Mouse (Mus musculus): ENCODE results near the gene Trpt1. TPM values are rescaled to one million over a fixed set of nuclear protein-coding genes. Genes with fewer than 3 reads are reported as not detected.
A peak's percentile ranks its signal among the peaks of the same experiment; 100 is the strongest.

Trpt1 gene
- polyA plus RNA-seq, 1 experiment from 2014 or later, result 2.9 TPM

DNA sequence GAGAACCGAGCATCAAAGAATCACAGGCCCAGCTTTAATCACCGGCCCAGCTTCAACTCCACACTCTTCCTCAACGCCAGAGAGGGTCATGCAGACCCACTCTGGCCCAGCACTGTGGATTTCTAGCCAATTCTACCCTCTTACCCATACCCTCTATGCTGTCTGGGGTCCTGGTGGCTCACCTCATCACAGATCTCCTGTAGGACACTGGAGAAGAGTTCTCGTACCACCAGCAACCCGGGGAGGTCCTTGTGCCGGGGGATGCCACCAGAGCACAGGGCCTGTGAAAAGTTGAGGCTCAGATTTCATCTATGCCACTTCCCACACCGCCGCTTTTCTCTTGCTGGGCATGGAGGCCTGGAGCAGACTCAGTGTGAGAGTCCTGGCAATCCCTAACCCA, 1.4 kb upstream of the Trpt1 start:
- 91% methylated on average over 8 of the region's 8 CpGs for WGBS (ENCODE audit: insufficient replicate concordance)
- H3K4me2 ChIP-seq (ENCODE audit: low read depth, low read length), result peak overlapping the region; percentile 95; the same call in 1 of the 2 replicates
- no peak overlapping the region for H3K4me3 ChIP-seq (ENCODE audit: low read depth, low read length)
- ATAC-seq (no peak), DNase-seq (no peak)
- peaks cover 15% of the 10 kb centered on the region for H3K36me3 ChIP-seq (replicated peaks; ENCODE audit: insufficient read depth, low read length)
- no peaks in the 10 kb centered on the region for H3K27me3 ChIP-seq (ENCODE audit: insufficient read depth, low read length)
- TF ChIP-seq EP300 (IDR thresholded peaks at IDR 0.05; ENCODE audit: low read depth), result no peak
- no peak for TF ChIP-seq CTCF (IDR thresholded peaks at IDR 0.05; ENCODE audit: low read depth)
- no peak overlapping the region for H3K9ac ChIP-seq (replicated peaks)
- H3K27ac ChIP-seq (ENCODE audit: low read depth), result no peak overlapping the region
- H3K9me3 ChIP-seq (ENCODE audit: low read length), result no peaks in the 10 kb centered on the region
- peaks cover 34% of the 10 kb centered on the region for H3K4me1 ChIP-seq (ENCODE audit: insufficient read depth)

DNA sequence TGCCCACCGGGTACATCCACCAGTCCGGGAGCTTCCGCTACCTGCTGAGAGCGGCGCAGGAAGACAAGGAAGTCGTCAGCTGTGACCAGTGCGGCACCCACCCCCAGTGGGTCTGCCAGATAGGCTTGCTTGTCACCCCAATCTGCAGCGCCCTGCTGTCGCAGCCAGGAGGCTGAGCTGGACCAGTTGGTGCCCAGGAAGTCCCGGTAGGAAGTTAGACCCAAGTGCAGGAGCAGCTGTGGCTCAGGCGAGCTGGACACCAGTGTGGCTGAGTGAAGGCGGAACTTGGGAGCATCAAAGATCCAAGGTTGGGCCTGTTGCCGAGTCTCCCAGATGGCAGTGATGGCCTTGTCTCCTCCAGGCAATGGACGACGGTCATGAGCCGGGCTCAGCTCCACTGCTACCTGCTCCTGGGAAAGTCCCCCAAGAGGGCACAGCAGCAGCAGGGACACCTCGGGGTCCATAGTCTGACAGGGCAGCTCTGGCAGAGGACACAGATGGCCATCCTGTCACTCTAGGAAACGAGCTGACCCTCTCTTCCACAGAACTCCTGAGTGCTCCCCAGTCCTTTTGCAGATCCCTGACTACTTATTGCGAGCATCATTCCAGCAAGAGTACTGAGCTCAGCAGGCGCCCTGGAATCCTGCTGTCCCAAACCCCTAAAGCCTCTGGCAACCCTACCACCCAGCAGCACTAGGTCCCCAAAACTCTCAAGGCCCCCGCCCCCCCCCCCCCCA, 508 bp upstream of the Trpt1 start:
- no peak for DNase-seq
- TF ChIP-seq EP300 (IDR thresholded peaks at IDR 0.05; ENCODE audit: low read depth) (no peak), CTCF (IDR thresholded peaks at IDR 0.05; ENCODE audit: low read depth) (peak; percentile 26; the same call in 1 of the 2 replicates)
- WGBS (ENCODE audit: insufficient replicate concordance), result 49% methylated on average over 20 of the region's 21 CpGs

DNA sequence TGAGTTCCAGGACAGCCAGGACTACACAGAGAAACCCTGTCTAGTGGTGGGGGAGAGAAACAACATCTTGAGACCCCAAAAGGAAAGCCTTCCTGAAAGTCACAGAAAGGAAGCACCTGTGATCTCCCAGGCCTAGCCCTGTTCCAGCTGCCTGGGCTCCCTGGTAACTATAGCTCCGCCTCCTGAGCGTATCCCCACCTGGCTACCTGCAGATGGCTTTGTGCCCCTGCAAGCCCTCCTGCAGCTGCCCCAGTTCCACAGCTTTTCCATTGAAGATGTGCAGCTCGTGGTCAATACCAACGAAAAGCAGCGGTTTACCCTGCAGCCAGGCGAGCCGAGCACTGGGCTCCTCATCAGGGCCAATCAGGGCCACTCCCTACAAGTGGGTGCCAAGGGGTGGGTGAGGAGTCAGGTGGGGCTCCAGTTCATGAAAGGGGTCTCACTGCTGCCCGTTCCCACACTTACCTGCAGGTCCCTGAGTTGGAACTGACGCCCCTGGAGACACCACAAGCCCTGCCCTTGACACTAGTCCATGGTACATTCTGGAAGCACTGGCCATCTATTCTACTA, 1.9 kb downstream of the Trpt1 start:
- Histone ChIP-seq H3K4me1 (ENCODE audit: insufficient read depth) (peaks cover 25% of the 10 kb centered on the region), H3K9ac (replicated peaks) (no peak overlapping the region), H3K36me3 (replicated peaks; ENCODE audit: insufficient read depth, low read length) (peaks cover 38% of the 10 kb centered on the region), H3K27ac (ENCODE audit: low read depth) (no peak overlapping the region), H3K4me3 (ENCODE audit: low read depth, low read length) (no peak overlapping the region), H3K27me3 (ENCODE audit: insufficient read depth, low read length) (no peaks in the 10 kb centered on the region), H3K4me2 (ENCODE audit: low read depth, low read length) (no peak overlapping the region), H3K9me3 (ENCODE audit: low read length) (no peaks in the 10 kb centered on the region)
- no peak for ATAC-seq
- DNase-seq, result no peak
- TF ChIP-seq CTCF (IDR thresholded peaks at IDR 0.05; ENCODE audit: low read depth), result no peak
- no peak for TF ChIP-seq EP300 (IDR thresholded peaks at IDR 0.05; ENCODE audit: low read depth)
- 80% methylated on average over 9 of the region's 9 CpGs for WGBS (ENCODE audit: insufficient replicate concordance)

More for the DNA sequence above, 508 bp upstream of the Trpt1 start:
- H3K4me3 ChIP-seq (ENCODE audit: low read depth, low read length), result peak overlapping the region; percentile 63
- no peak for ATAC-seq
- peaks cover 34% of the 10 kb centered on the region for H3K4me1 ChIP-seq (ENCODE audit: insufficient read depth)
- H3K27ac ChIP-seq (ENCODE audit: low read depth), result peak overlapping the region; percentile 84
- H3K27me3 ChIP-seq (ENCODE audit: insufficient read depth, low read length), result no peaks in the 10 kb centered on the region
- H3K9me3 ChIP-seq (ENCODE audit: low read length), result no peaks in the 10 kb centered on the region
- H3K4me2 ChIP-seq (ENCODE audit: low read depth, low read length), result peak overlapping the region; percentile 95
- H3K9ac ChIP-seq (replicated peaks), result peak overlapping the region; percentile 79
- H3K36me3 ChIP-seq (replicated peaks; ENCODE audit: insufficient read depth, low read length), result peaks cover 24% of the 10 kb centered on the region

DNA sequence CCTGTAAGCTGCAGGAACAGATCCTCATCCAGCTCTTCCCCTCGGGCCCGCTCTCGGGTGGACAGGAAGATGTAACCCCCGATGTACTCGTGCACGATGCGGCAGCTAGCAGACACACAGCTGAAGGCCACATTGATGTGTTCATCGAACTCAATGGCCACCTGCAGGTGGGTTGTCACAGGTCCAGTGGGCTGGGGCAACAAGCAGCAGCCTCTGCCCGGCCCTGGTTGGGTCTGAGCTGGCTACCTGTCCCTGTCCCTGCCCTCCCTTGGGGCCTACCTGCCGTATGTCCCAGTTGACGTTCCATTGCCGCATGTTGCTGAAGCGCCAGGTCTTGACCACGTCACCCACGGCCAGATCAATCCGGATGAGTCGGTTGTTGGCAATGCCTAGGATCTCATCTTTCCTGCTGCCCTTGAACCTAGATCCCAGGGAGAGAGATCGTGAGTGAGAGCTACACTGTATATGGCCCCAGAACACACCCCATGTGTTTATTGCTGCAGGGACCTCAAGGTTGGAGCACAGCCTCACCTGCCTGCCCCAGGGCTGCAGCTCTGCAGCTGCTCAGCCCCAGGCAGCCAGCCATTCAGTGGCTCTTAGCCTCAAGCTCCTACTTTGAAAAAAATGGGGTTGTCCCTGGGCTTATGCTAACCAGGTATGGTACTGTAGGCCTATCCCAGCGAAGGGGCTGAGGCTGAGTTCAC, 3.6 kb downstream of the Trpt1 start:
- whole genome bisulfite sequencing (ENCODE audit: insufficient replicate concordance), result 88% methylated on average over 17 of the region's 19 CpGs
- Histone ChIP-seq H3K9ac (replicated peaks) (no peak overlapping the region), H3K27ac (ENCODE audit: low read depth) (no peak overlapping the region), H3K9me3 (ENCODE audit: low read length) (no peaks in the 10 kb centered on the region), H3K36me3 (replicated peaks; ENCODE audit: insufficient read depth, low read length) (peaks cover 48% of the 10 kb centered on the region), H3K4me3 (ENCODE audit: low read depth, low read length) (no peak overlapping the region), H3K27me3 (ENCODE audit: insufficient read depth, low read length) (no peaks in the 10 kb centered on the region), H3K4me2 (ENCODE audit: low read depth, low read length) (no peak overlapping the region), H3K4me1 (ENCODE audit: insufficient read depth) (peaks cover 19% of the 10 kb centered on the region)
- TF ChIP-seq CTCF (IDR thresholded peaks at IDR 0.05; ENCODE audit: low read depth) (no peak), EP300 (IDR thresholded peaks at IDR 0.05; ENCODE audit: low read depth) (no peak)
- no peak for ATAC-seq
- DNase-seq, result no peak

DNA sequence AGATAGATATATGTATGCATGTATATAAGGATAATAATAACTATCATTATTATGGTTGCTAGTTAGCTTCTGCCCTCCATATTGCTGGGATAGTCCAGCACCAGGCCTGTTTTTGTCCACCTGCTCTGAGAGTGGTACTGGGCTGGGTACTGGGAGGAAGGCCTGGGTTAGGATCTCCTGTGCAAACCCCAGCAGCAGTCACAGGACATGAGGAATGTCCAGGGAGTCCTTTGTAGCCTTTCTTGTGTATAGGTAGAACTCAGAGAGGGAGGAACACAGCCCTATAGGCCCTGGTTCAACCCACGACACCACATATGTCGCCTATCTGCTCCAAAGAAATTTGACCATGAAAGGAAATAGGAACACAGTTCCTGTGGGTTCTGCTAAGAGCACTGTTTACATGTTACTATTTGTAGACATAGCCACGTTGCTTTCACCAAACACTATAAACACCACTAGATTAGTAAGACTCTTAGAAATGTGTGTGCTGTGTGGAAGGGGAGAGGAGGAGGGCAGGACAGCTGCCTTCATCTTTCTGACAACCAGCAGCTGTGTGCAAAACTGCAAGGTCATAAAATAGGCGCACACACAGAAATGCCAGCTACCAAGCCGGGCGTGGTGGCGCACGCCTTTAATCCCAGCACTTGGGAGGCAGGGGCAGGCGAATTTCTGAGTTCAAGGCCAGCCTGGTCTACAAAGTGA, 11.1 kb downstream of the Trpt1 start:
- 81% methylated on average over 9 of the region's 9 CpGs for WGBS (ENCODE audit: insufficient replicate concordance)
- ATAC-seq (no peak), DNase-seq (no peak)
- H3K36me3 ChIP-seq (replicated peaks; ENCODE audit: insufficient read depth, low read length), result peaks cover 23% of the 10 kb centered on the region
- no peak overlapping the region for H3K27ac ChIP-seq (ENCODE audit: low read depth)
- H3K9ac ChIP-seq (replicated peaks), result no peak overlapping the region
- no peak for TF ChIP-seq EP300 (IDR thresholded peaks at IDR 0.05; ENCODE audit: low read depth)
- no peak for TF ChIP-seq CTCF (IDR thresholded peaks at IDR 0.05; ENCODE audit: low read depth)
- H3K4me2 ChIP-seq (ENCODE audit: low read depth, low read length), result no peak overlapping the region
- H3K4me1 ChIP-seq (ENCODE audit: insufficient read depth), result no peaks in the 10 kb centered on the region
- no peaks in the 10 kb centered on the region for H3K27me3 ChIP-seq (ENCODE audit: insufficient read depth, low read length)
- H3K9me3 ChIP-seq (ENCODE audit: low read length), result no peaks in the 10 kb centered on the region
- H3K4me3 ChIP-seq (ENCODE audit: low read depth, low read length), result no peak overlapping the region

DNA sequence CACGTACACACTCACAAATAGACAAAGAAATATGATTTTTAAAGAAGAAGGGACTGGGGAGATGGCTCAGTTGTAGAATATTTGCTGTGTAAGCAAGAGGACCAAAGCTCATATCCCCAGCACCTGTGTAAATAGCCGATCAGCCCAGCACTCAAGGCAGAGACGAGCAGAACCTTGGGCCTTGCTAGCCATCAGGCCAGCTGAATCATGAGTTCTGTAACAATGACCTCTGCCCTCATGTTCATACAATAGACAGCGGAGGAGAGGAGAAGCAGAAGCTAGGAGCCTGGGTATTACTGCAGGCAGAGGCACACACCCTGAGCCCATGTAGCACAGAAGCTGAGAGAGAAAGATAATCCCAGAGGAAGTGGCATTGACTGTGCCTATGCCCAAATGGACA, 16.5 kb downstream of the Trpt1 start:
- peaks cover 4% of the 10 kb centered on the region for H3K4me1 ChIP-seq (ENCODE audit: insufficient read depth)
- no peak overlapping the region for H3K4me2 ChIP-seq (ENCODE audit: low read depth, low read length)
- no peaks in the 10 kb centered on the region for H3K9me3 ChIP-seq (ENCODE audit: low read length)
- no peaks in the 10 kb centered on the region for H3K27me3 ChIP-seq (ENCODE audit: insufficient read depth, low read length)
- H3K27ac ChIP-seq (ENCODE audit: low read depth), result no peak overlapping the region
- H3K4me3 ChIP-seq (ENCODE audit: low read depth, low read length), result no peak overlapping the region
- H3K36me3 ChIP-seq (replicated peaks; ENCODE audit: insufficient read depth, low read length), result peaks cover 36% of the 10 kb centered on the region
- TF ChIP-seq EP300 (IDR thresholded peaks at IDR 0.05; ENCODE audit: low read depth) (no peak), CTCF (IDR thresholded peaks at IDR 0.05; ENCODE audit: low read depth) (no peak)
- H3K9ac ChIP-seq (replicated peaks), result no peak overlapping the region
- 61% methylated on average over 4 of the region's 4 CpGs for WGBS (ENCODE audit: insufficient replicate concordance)
- ATAC-seq (no peak; the same call in 1 of the 2 replicates), DNase-seq (no peak)

Data from liver, postnatal 0 days (tissue).